Mouse (Mus musculus): ENCODE data around the gene Vmn2r49.
"Not testable (repeated sequence)": the region's sequence is repeated elsewhere in the genome, so short reads cannot be mapped to it uniquely, and the experiment has no call there.

The Vmn2r49 gene

GRCm38 (mm10) chr7:9992157-9992556 is at the start of gene Vmn2r49:
Vmn2r49 (minus strand) TSS chr7:9992257.
- DNase-seq (ENCODE audit: low spot score), result not testable (repeated sequence)

- not testable (repeated sequence) for DNase-seq (ENCODE audit: low spot score)
Measured at GRCm38 (mm10) chr7:9953485-9953884, 38.6 kb downstream of the Vmn2r49 start, which contains the start of gene Vmn2r48. Vmn2r48 (minus strand) TSS chr7:9953585.
